ENCODE assay signal across 12 mouse cellular contexts in the genomic region with DNA sequence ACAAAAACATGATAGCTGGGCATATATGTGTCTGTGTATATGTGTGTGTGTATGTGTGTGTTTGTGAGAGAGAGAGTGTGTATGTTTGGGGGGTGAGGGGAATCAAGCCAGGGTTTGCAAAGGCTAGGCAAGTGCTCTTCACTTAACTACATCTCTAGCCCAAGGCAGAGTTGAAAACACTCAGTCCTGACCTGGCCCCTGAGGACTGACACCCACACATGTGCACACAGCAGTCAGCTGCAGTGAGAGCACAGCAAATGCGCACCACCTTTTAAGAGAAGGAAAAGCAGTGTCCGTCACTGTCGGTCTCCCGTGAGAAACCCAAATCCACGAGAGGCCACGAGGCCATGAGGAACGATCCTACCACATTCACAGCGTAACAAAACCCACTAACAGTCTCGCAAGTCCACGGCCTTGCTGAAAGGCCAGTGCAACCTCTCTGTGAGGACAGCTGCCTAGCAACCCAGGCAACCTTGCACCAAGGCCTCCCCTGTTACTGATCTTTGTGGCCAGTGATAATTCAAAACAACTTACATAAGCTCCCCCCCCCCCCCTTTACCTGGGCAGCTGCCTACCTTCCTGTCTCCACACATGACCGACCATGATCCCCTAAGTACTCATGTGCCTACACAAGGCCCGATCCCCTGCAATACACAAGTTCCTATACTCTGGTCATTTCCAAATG. TPM values are rescaled to one million over a fixed set of nuclear protein-coding genes. Genes with fewer than 3 reads are reported as not detected.
DNase-seq lines count a peak whose midpoint lies in the region; TF ChIP-seq lines count a peak whose summit lies in the region.
"Had no signal": no experiment of that assay in that cellular context is flagged by ENCODE, and none has a peak within 500 bp of the region (broad histone marks: within the 10 kb centered on the region; RNA-seq: fewer than 3 reads in every experiment).

No protein-coding gene starts in this region.

- no peaks in the 10 kb centered on the region for H3K27me3 ChIP-seq in cerebellum, adult 2 months (ENCODE audit: control insufficient read depth, insufficient read depth, low read length)
- H3K27me3 ChIP-seq in small intestine, adult 2 months (ENCODE audit: control insufficient read depth, insufficient read depth, low read length) = no peaks in the 10 kb centered on the region
- H3K27me3 ChIP-seq: liver, embryonic 13.5 days; neural tube, embryonic 15.5 days had no signal

- peaks cover 9% of the 10 kb centered on the region for H3K36me3 ChIP-seq in small intestine, adult 2 months (ENCODE audit: control insufficient read depth, insufficient read depth, low read length)

- no peak for DNase-seq in cerebellum, adult 2 months
- DNase-seq in cerebellum, postnatal 14 days = no peak
- peak; percentile 53 to 60 for DNase-seq in kidney, postnatal 36 days
- no peak for DNase-seq in kidney, adult 18-20 months
- DNase-seq in adrenal gland, postnatal 10 days = peak; percentile 72
- DNase-seq in spleen, postnatal 14 days (ENCODE audit: low spot score in 2 of 2) = no peak
- no peak for DNase-seq in left cerebral cortex, postnatal 14 days (ENCODE audit: low spot score in 2 of 2)
- DNase-seq: cerebellum, adult 11-12 months; liver, embryonic 13.5 days had no signal

- H3K27ac ChIP-seq in cerebellum, adult 2 months (ENCODE audit: insufficient read depth, low read length) = peak overlapping the region; percentile 6; the same call in 1 of the 2 replicates
- peak overlapping the region; percentile 97 for H3K27ac ChIP-seq in small intestine, adult 2 months (ENCODE audit: insufficient read depth, low read depth, low read length)
- H3K27ac ChIP-seq: forebrain, embryonic 10.5 days; liver, embryonic 13.5 days; neural tube, embryonic 15.5 days had no signal

- H3K4me3 ChIP-seq in cerebellum, adult 2 months (replicated peaks; ENCODE audit: insufficient read depth, low read depth, low read length) = no peak overlapping the region
- H3K4me3 ChIP-seq in small intestine, adult 2 months (ENCODE audit: low read depth, low read length) = no peak overlapping the region
- H3K4me3 ChIP-seq: forebrain, embryonic 10.5 days; liver, embryonic 13.5 days; neural tube, embryonic 15.5 days had no signal

- peaks cover 32% of the 10 kb centered on the region for H3K4me1 ChIP-seq in cerebellum, adult 2 months (ENCODE audit: control insufficient read depth, insufficient read depth, low read length)
- peaks cover 58% of the 10 kb centered on the region for H3K4me1 ChIP-seq in small intestine, adult 2 months (ENCODE audit: control insufficient read depth, insufficient read depth, insufficient read length, low read length)

- no peak for TF ChIP-seq CTCF in cerebellum, adult 2 months (IDR thresholded peaks at IDR 0.05; ENCODE audit: borderline replicate concordance, insufficient read depth, low read depth, low read length)
- TF ChIP-seq CTCF in small intestine, adult 2 months (IDR thresholded peaks at IDR 0.05; ENCODE audit: extremely low read depth, insufficient read length, insufficient replicate concordance, low read depth, low read length) = no peak

- 71% methylated on average over 12 of the region's 12 CpGs for WGBS in cerebellum, adult 2 months
- WGBS in small intestine, adult 2 months = 60% methylated on average over 12 of the region's 12 CpGs

- intact Hi-C loops in left cerebral cortex, postnatal 14 days (cut with DNase I) = no loop called here

- no peak for TF ChIP-seq POLR2A in cerebellum, adult 2 months (IDR thresholded peaks at IDR 0.05; ENCODE audit: borderline replicate concordance, insufficient read depth, low read length)
- no peak for TF ChIP-seq POLR2A in small intestine, adult 2 months (IDR thresholded peaks at IDR 0.05; ENCODE audit: low read depth, low read length)

RNA-seq across cellular contexts. Expression of a gene that starts 33.1 kb away (rescaled TPM):
- 123 and 132 TPM in 2 replicates for polyA plus RNA-seq in cerebellum, adult 2 months (2012; rRNA removed)
- 10 to 100 TPM; 73.0 to 80.0 TPM for total RNA-seq in adrenal gland, postnatal 10 days (2021)
- polyA plus RNA-seq in small intestine, adult 2 months (2012; rRNA removed) = 51.0 and 115 TPM in 2 replicates
- total RNA-seq in left cerebral cortex, postnatal 14 days (2021) = 100 to 1,000 TPM; 100 to 102 TPM

Comparison
In these comparisons a context has a peak if more than half of its experiments do, and no peak if none do; other contexts are left out.
1. DNase-seq: peak in kidney, postnatal 36 days (2 of 2) and adrenal gland, postnatal 10 days (single experiment); none in cerebellum, adult 2 months (0 of 2), cerebellum, postnatal 14 days (0 of 2), kidney, adult 18-20 months (single experiment), spleen, postnatal 14 days (0 of 2) and left cerebral cortex, postnatal 14 days (0 of 2).